In genomic region chr8:69880841-69881240, GRCm38 (mm10) we compare ENCODE assay signal across 10 mouse cellular contexts. TPM values are rescaled to one million over a fixed set of nuclear protein-coding genes. Genes with fewer than 3 reads are reported as not detected.
A peak's percentile ranks its signal among the peaks of the same experiment; 100 is the strongest.
DNase-seq lines count a peak whose midpoint lies in the region; ATAC-seq lines count a peak whose summit lies in the region.
"Had no signal": no experiment of that assay in that cellular context is flagged by ENCODE, and none has a peak within 500 bp of the region (broad histone marks: within the 10 kb centered on the region; RNA-seq: fewer than 3 reads in every experiment).

No protein-coding gene starts in this region.

- ATAC-seq in kidney, embryonic 16.5 days (ENCODE audit: low FRiP score, low TSS enrichment), result no peak
- ATAC-seq in embryonic facial prominence, embryonic 14.5 days (ENCODE audit: low read depth), result no peak
- ATAC-seq in intestine, embryonic 16.5 days, result no peak
- ATAC-seq in neural tube, embryonic 14.5 days (ENCODE audit: low read depth), result no peak
- no peak for ATAC-seq in megakaryocyte progenitor cell, adult 5-6 weeks (replicated peaks; ENCODE audit: poor library complexity)

- no peaks in the 10 kb centered on the region for H3K36me3 ChIP-seq in kidney, embryonic 16.5 days (ENCODE audit: insufficient read depth, low read length)
- H3K36me3 ChIP-seq in embryonic facial prominence, embryonic 14.5 days (ENCODE audit: control insufficient read depth, insufficient read depth, low read length), result no peaks in the 10 kb centered on the region
- no peaks in the 10 kb centered on the region for H3K36me3 ChIP-seq in intestine, embryonic 16.5 days (ENCODE audit: control insufficient read depth, insufficient read depth, low read length)
- H3K36me3 ChIP-seq in neural tube, embryonic 14.5 days (ENCODE audit: control insufficient read depth, insufficient read depth, low read length), result no peaks in the 10 kb centered on the region

- H3K27me3 ChIP-seq in kidney, embryonic 16.5 days (ENCODE audit: insufficient read depth, low read length), result peaks cover 68% of the 10 kb centered on the region
- H3K27me3 ChIP-seq in embryonic facial prominence, embryonic 14.5 days (replicated peaks; ENCODE audit: control insufficient read depth, insufficient read depth, low read length), result peaks cover 76% of the 10 kb centered on the region
- H3K27me3 ChIP-seq in intestine, embryonic 16.5 days (replicated peaks; ENCODE audit: control insufficient read depth, insufficient read depth, low read length), result peaks cover 65% of the 10 kb centered on the region
- H3K27me3 ChIP-seq in neural tube, embryonic 14.5 days (ENCODE audit: control insufficient read depth, insufficient read depth, low read length), result peaks cover 67% of the 10 kb centered on the region

- peak overlapping the region; percentile 37 for H3K4me3 ChIP-seq in kidney, embryonic 16.5 days (ENCODE audit: low read length)
- peak overlapping the region; percentile 44 for H3K4me3 ChIP-seq in embryonic facial prominence, embryonic 14.5 days (ENCODE audit: low read depth, low read length)
- peak overlapping the region; percentile 49 for H3K4me3 ChIP-seq in intestine, embryonic 16.5 days (ENCODE audit: low read length)
- peak overlapping the region; percentile 37 for H3K4me3 ChIP-seq in neural tube, embryonic 14.5 days (ENCODE audit: low read depth, low read length)

- no peak overlapping the region for H3K9ac ChIP-seq in kidney, embryonic 16.5 days (replicated peaks; ENCODE audit: low read length)
- H3K9ac ChIP-seq in embryonic facial prominence, embryonic 14.5 days (ENCODE audit: low read depth, low read length), result no peak overlapping the region
- H3K9ac ChIP-seq in intestine, embryonic 16.5 days (ENCODE audit: low read depth, low read length), result peak overlapping the region; percentile 4; the same call in 1 of the 2 replicates
- H3K9ac ChIP-seq in neural tube, embryonic 14.5 days (replicated peaks; ENCODE audit: low read depth, low read length), result no peak overlapping the region

- 0 out of 2 replicates have a peak, but pooled peaks cover 4% of the 10 kb centered on the region for H3K9me3 ChIP-seq in kidney, embryonic 16.5 days (ENCODE audit: low read length)
- H3K9me3 ChIP-seq in embryonic facial prominence, embryonic 14.5 days (ENCODE audit: control insufficient read depth, low read length), result no peaks in the 10 kb centered on the region
- no peaks in the 10 kb centered on the region for H3K9me3 ChIP-seq in intestine, embryonic 16.5 days (ENCODE audit: control insufficient read depth, low read length)
- H3K9me3 ChIP-seq in neural tube, embryonic 14.5 days (ENCODE audit: control insufficient read depth, low read length), result no peaks in the 10 kb centered on the region

- no peak overlapping the region for H3K27ac ChIP-seq in kidney, embryonic 16.5 days (ENCODE audit: low read length)
- H3K27ac ChIP-seq in embryonic facial prominence, embryonic 14.5 days (replicated peaks; ENCODE audit: low read depth, low read length), result no peak overlapping the region
- no peak overlapping the region for H3K27ac ChIP-seq in intestine, embryonic 16.5 days (ENCODE audit: low read length)
- H3K27ac ChIP-seq in neural tube, embryonic 14.5 days (ENCODE audit: low read depth, low read length), result no peak overlapping the region

- H3K4me1 ChIP-seq in kidney, embryonic 16.5 days (ENCODE audit: insufficient read depth, low read length), result no peaks in the 10 kb centered on the region; the same call in 1 of the 2 replicates
- peaks cover 4% of the 10 kb centered on the region; the same call in 1 of the 2 replicates for H3K4me1 ChIP-seq in embryonic facial prominence, embryonic 14.5 days (ENCODE audit: control insufficient read depth, insufficient read depth, low read length)
- peaks cover 12% of the 10 kb centered on the region for H3K4me1 ChIP-seq in intestine, embryonic 16.5 days (ENCODE audit: control insufficient read depth, insufficient read depth, low read length)
- H3K4me1 ChIP-seq in neural tube, embryonic 14.5 days (ENCODE audit: control insufficient read depth, insufficient read depth, low read length), result 0 out of 2 replicates have a peak, but pooled peaks cover 2% of the 10 kb centered on the region

- WGBS in kidney, embryonic 16.5 days, result 10% methylated on average over 37 of the region's 37 CpGs
- WGBS in embryonic facial prominence, embryonic 14.5 days, result 17% methylated on average over 30 of the region's 37 CpGs
- WGBS in intestine, embryonic 16.5 days, result 13% methylated on average over 37 of the region's 37 CpGs
- WGBS in neural tube, embryonic 14.5 days, result 10% methylated on average over 37 of the region's 37 CpGs

- H3K4me2 ChIP-seq in kidney, embryonic 16.5 days (replicated peaks; ENCODE audit: low read depth, low read length), result peak overlapping the region; percentile 49; the same call in 1 of the 2 replicates
- peak overlapping the region; percentile 61 for H3K4me2 ChIP-seq in embryonic facial prominence, embryonic 14.5 days (ENCODE audit: low read depth, low read length)
- 0 out of 2 replicates have a peak overlapping the region, but pooled peaks have one; percentile 76 for H3K4me2 ChIP-seq in intestine, embryonic 16.5 days (ENCODE audit: low read depth, low read length)
- H3K4me2 ChIP-seq in neural tube, embryonic 14.5 days (ENCODE audit: low read depth, low read length), result peak overlapping the region; percentile 49

- no peak for DNase-seq in kidney, adult 9 months
- no peak for DNase-seq in embryonic facial prominence, embryonic 14.5 days (ENCODE audit: low spot score)
- DNase-seq in spleen, adult 18-20 months, result no peak
- DNase-seq in layer of hippocampus, postnatal 10 days (ENCODE audit: low spot score in 2 of 2), result no peak
- DNase-seq: cerebellum, adult 11 months had no signal

RNA-seq across cellular contexts. Expression of gene Cilp2, which starts 6.6 kb away (rescaled TPM):
- 0.94 and 0.99 TPM in 2 replicates for polyA plus RNA-seq in kidney, embryonic 16.5 days (2015; fragmentation: Nextera tagmentation; extraction: Ambion mirVana)
- polyA plus RNA-seq in embryonic facial prominence, embryonic 14.5 days (2014; fragmentation: Nextera tagmentation; extraction: Ambion mirVana), result 1.1 and 1.3 TPM in 2 replicates
- polyA plus RNA-seq in intestine, embryonic 16.5 days (2015; fragmentation: Nextera tagmentation; extraction: Ambion mirVana), result 0.51 and 0.53 TPM in 2 replicates
- polyA plus RNA-seq in neural tube, embryonic 14.5 days (2014; fragmentation: Nextera tagmentation; extraction: Ambion mirVana), result 3.5 and 4.3 TPM in 2 replicates
- 1 to 10 TPM; 2.5 to 2.8 TPM for total RNA-seq in layer of hippocampus, postnatal 10 days (2021)
- not detected in 2 replicates for total RNA-seq in megakaryocyte progenitor cell, adult 5-6 weeks (2015)
- not detected in 2 replicates for total RNA-seq in megakaryocyte progenitor cell, adult 5-6 weeks (2017)

RNA-seq across cellular contexts. Expression of gene Tssk6, which starts 21.1 kb away (rescaled TPM):
- 3.8 and 3.9 TPM in 2 replicates for polyA plus RNA-seq in kidney, embryonic 16.5 days (2015; fragmentation: Nextera tagmentation; extraction: Ambion mirVana)
- 2.5 and 3.1 TPM in 2 replicates for polyA plus RNA-seq in embryonic facial prominence, embryonic 14.5 days (2014; fragmentation: Nextera tagmentation; extraction: Ambion mirVana)
- 2.8 TPM in 2 replicates for polyA plus RNA-seq in intestine, embryonic 16.5 days (2015; fragmentation: Nextera tagmentation; extraction: Ambion mirVana)
- polyA plus RNA-seq in neural tube, embryonic 14.5 days (2014; fragmentation: Nextera tagmentation; extraction: Ambion mirVana), result 4.1 and 4.3 TPM in 2 replicates
- under 1 TPM; 0.49 to 0.62 TPM for total RNA-seq in layer of hippocampus, postnatal 10 days (2021)
- total RNA-seq in megakaryocyte progenitor cell, adult 5-6 weeks (2015), result 0.49 and 0.52 TPM in 2 replicates
- 0.08 and 0.57 TPM in 2 replicates for total RNA-seq in megakaryocyte progenitor cell, adult 5-6 weeks (2017)
- total RNA-seq: left cerebral cortex, adult 18-20 months had no signal

RNA-seq across cellular contexts. Expression of gene Ndufa13, which starts 21.5 kb away (rescaled TPM):
- polyA plus RNA-seq in kidney, embryonic 16.5 days (2015; fragmentation: Nextera tagmentation; extraction: Ambion mirVana), result 197 and 199 TPM in 2 replicates
- polyA plus RNA-seq in embryonic facial prominence, embryonic 14.5 days (2014; fragmentation: Nextera tagmentation; extraction: Ambion mirVana), result 185 and 201 TPM in 2 replicates
- polyA plus RNA-seq in intestine, embryonic 16.5 days (2015; fragmentation: Nextera tagmentation; extraction: Ambion mirVana), result 233 and 243 TPM in 2 replicates
- polyA plus RNA-seq in neural tube, embryonic 14.5 days (2014; fragmentation: Nextera tagmentation; extraction: Ambion mirVana), result 176 and 194 TPM in 2 replicates
- 100 to 1,000 TPM; 137 to 147 TPM for total RNA-seq in layer of hippocampus, postnatal 10 days (2021)
- total RNA-seq in megakaryocyte progenitor cell, adult 5-6 weeks (2015), result 48.2 and 51.8 TPM in 2 replicates
- 99.5 and 114 TPM in 2 replicates for total RNA-seq in megakaryocyte progenitor cell, adult 5-6 weeks (2017)

RNA-seq across cellular contexts. Expression of gene Yjefn3, which starts 21.7 kb away (rescaled TPM):
- polyA plus RNA-seq in kidney, embryonic 16.5 days (2015; fragmentation: Nextera tagmentation; extraction: Ambion mirVana), result 3.1 and 5.0 TPM in 2 replicates
- 3.6 and 3.8 TPM in 2 replicates for polyA plus RNA-seq in embryonic facial prominence, embryonic 14.5 days (2014; fragmentation: Nextera tagmentation; extraction: Ambion mirVana)
- 3.2 and 3.8 TPM in 2 replicates for polyA plus RNA-seq in intestine, embryonic 16.5 days (2015; fragmentation: Nextera tagmentation; extraction: Ambion mirVana)
- polyA plus RNA-seq in neural tube, embryonic 14.5 days (2014; fragmentation: Nextera tagmentation; extraction: Ambion mirVana), result 11.5 and 12.3 TPM in 2 replicates
- total RNA-seq in layer of hippocampus, postnatal 10 days (2021), result 10 to 100 TPM; 11.8 to 14.1 TPM
- not detected in 2 replicates for total RNA-seq in megakaryocyte progenitor cell, adult 5-6 weeks (2015)
- 0.37 TPM in 1 of 2 replicates, not detected in the other for total RNA-seq in megakaryocyte progenitor cell, adult 5-6 weeks (2017)

RNA-seq across cellular contexts. Expression of gene Pbx4, which starts 48.5 kb away (rescaled TPM):
- polyA plus RNA-seq in kidney, embryonic 16.5 days (2015; fragmentation: Nextera tagmentation; extraction: Ambion mirVana), result 8.8 and 9.3 TPM in 2 replicates
- 8.4 and 9.0 TPM in 2 replicates for polyA plus RNA-seq in embryonic facial prominence, embryonic 14.5 days (2014; fragmentation: Nextera tagmentation; extraction: Ambion mirVana)
- 2.7 and 2.9 TPM in 2 replicates for polyA plus RNA-seq in intestine, embryonic 16.5 days (2015; fragmentation: Nextera tagmentation; extraction: Ambion mirVana)
- 61.0 and 74.5 TPM in 2 replicates for polyA plus RNA-seq in neural tube, embryonic 14.5 days (2014; fragmentation: Nextera tagmentation; extraction: Ambion mirVana)
- total RNA-seq in layer of hippocampus, postnatal 10 days (2021), result 10 to 100 TPM; 18.8 to 25.4 TPM
- 6.8 and 10.2 TPM in 2 replicates for total RNA-seq in megakaryocyte progenitor cell, adult 5-6 weeks (2015)
- 13.3 and 15.0 TPM in 2 replicates for total RNA-seq in megakaryocyte progenitor cell, adult 5-6 weeks (2017)
